Mouse (Mus musculus) B cell, adult 2 months (primary cell): ENCODE measurements around the gene Zbp1.
A peak's percentile ranks its signal among the peaks of the same experiment; 100 is the strongest.

Experiments
- DNase-seq, 2 experiments: peaks; one replicate each; pipeline ENCODE4 v3.0.0; 2022

The Zbp1 gene

DNA sequence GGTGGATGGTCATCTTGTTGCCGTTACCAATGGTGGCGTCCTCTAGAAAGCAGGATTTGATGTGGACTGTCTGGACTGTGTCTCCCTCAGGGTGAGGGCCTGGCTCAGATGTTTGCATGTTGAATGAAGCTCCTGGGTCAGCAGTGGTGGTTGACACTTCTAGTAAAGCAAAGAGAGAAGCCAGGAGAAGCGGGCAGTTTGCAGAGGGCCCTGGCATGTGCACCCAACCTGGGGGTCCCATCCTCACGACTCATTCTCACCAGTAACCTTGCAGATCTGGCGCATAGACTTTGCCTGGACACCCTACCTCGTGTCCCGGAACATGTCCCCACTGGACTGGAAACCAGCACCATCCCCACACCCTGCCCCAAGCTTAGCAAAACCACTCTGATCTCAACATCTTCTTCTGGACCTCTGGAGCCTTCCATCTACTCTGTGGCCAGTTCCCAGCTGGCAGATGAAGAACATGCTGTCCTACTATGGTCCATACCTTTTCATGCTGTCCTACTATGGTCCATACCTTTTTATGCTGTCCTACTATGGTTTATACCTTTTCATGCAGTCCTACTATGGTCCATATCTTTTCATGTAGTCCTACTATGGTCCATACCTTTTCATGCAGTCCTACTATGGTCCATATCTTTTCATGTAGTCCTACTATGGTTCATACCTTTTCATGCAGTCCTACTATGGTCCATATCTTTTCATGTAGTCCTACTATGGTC, 9.5 kb downstream of the Zbp1 start:
- no peak for DNase-seq

DNA sequence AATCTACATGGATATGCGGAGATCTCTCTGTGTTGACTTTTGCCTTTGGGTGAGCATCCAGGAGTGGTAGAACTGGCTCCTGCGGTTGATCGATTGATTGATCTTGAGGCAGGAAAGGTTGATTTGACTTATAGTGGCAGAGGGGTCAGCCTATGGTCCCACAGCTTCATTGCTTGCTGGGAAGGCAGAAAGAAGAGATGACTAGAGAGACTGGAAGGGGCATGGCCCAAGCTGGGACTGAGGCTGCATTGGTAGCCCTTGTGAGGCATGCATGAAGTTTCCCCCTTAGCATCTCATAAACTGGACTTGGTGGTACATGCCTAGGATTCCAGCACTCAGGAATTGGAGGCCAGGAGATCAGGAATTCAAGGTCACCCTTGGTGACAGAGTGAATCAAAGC, 11.7 kb downstream of the Zbp1 start:
- DNase-seq: no peak

DNA sequence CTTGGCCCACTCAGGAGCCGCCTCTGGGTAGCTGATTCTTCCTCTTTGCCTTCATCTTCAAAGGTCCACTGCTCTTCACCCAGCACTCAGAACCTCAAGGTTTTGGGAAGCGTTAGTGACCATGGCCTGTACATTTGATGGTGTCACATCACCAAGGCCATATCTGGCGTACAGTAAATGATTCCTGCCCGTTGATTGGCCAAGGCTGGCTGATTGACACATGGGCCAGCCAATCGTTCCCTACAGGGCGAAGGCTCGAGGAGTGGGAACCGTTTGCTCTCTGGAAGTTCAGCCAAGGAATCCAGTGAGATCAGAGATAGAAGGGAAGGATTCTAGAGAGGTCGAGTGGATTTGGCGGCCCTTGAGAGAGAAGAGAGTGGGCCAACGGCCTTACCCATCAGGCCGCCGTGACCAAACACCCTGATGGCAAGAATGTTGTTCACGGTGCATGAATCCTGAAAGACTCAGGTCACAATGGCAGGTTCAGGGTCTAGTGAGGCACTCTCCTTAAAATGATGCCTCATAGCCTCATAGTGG, 13.1 kb downstream of the Zbp1 start:
- DNase-seq: no peak

DNA sequence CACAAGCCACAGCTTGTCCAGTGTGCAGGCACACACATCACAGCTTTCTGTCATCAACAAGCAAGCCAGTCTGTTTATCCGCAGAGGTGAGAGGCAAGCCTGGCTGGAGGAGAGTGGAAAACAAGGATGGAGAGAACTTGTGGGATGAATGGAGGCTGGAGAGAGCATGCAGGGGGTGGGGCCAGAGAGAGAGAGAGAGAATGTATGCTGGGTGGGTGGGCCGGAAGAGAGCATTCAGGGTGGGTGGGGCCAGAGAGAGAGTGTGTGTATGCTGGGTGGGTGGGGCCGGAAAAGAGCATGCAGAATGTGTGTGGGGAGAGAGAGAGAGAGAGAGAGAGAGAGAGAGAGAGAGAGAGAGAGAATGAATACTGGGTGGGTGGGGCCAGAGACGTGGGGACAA, 14.1 kb downstream of the Zbp1 start:
- no peak for DNase-seq

DNA sequence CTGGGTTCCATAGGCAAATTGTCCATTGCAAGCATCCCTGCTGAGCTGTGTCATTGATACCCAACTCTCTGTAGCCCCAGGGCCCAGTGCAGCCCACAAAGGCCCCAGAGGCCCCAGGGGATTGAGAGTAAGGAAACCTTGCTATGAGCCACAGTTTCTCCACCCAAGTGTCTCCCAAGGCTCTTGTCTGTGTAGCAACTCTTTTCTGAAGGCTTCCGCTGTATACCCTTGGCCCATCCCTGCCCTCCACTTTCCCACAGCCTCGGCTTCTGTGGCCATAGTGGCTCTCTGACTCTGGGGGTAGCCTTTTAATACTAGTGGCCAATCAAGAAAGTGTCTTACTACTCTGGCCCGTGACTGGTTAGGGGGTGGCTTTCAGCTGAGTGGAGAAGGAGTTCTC, 15.0 kb downstream of the Zbp1 start:
- DNase-seq: no peak

DNA sequence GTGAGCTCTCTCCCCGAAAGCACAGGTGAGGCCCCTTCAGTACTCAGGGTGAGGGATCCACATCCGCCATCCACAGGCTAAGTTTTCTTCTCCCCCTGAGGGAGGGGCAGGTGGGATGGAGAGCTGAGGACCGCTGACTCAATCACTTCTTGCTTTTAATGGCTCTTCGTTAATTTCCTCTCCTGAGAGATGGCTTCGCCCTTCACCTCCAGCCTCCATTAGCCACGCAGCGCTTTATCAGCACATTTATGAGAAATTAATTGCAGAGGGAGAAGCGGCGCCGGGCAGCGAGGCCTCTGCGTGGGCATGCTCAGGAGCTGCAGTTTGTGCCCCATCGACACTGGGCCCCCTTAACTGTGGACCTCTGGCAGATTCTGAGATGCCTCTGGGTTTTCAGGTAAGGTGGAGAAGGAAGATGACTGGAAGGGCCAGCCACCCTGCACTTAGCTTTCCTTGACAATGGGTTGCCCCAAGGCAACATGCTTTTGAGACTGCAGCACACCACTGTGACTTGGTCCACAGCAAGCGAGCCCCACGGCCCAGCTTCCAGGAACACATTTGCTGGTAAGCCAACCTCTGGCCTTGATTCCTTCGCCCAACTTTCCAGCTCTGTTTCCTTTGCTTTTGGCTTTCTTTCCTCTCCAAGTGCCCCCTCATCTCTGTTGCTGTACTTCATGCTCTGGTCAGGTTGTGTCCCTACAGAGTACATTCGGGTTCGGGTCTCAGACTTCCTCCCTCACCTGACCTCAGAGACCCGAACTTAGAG, 15.6 kb downstream of the Zbp1 start:
- DNase-seq: no peak

DNA sequence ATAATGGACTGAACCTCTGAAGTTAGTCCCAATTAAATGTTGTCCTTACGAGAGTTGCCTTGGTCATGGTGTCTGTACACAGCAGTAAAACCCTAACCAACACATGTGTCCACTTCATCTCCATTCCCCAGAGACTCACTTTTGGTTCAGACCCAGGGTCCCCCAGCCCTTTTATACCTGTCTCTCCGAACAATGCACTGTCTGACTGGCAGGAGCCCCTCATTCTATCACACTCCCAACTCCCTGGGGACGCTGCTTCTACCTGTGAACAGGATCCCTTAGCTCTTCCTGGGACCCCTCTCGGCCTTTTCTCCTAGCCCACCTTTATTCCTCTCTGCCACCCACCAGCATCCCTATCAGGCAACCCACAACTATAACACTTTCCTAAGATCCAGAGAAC, 23.9 kb downstream of the Zbp1 start:
- no peak for DNase-seq

DNA sequence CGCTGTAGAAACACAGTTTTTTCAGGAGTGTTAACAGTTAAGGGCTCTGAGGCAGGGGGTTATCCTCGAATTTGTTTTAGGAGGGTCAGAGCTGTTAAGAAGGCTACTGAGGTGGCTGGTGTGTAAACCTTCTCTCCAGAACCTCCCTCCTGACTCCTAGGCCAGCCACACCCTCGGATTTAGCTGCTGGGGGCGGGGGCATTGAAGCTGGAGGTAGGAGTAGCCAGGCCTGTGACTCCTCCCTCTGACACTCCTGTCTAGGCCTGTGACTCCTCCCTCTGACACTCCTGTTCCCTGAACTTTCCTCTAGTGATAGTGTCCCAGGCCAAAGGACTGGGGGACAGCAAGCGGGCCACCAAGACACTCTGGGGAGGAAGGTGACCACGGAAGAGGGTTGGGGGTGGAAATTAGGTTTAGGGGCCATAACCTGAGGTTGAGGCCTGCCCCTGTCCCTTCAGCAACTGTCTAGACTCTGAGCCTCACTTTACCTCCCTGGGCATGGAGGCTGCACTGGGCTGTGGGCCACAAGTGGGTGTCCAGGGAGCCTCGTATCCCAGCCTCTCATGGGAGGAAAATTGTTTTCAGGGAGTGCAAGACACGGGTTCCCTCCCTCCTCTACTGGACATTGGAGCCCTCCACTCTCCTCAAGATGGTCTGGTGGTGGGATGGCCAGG, 31.4 kb downstream of the Zbp1 start:
- DNase-seq: no peak

DNA sequence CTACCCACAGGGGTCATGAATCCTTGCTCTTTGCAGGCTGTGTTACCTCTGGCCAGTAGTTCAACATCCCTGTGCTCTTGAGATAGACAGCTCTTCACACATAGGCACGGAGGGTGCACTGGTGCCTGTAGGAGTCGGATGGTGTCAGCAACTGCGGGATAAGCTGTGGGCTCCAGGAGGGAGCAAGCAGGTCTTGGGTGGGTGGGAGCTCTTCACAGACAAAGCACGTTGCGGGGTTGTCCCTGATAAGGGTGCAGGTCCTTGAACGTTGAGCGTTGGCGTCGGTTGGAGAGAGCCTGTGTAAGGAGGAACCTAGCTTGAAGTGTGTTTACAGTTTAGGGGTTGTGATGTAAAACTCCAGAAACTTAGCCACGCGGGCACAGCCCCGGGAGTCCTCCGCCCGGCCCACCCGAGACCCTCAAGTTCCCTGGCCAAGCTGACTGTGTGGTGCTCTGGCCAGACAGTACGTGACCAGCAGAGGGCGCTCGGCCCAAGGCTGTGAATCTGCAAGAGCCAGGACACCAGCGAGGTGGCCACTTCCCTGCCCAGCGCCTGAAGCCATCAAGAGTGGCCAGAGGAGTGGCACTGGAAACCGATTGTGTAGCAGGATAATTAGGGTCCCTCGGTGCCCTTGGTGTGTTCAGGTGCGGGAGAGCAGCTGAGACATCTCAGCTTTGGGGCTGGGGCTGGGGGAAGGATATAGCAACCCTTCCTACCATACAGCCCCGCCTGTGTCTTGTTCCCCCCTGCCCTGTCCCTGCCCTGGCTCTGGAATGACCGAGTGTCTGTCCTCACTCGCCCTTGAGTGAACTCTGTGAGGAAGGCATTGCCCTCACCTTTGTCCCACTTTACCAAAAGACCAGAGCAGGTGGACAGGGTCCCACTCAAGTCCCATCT, 32.4 kb downstream of the Zbp1 start:
- peak; percentile 85 to 88 for DNase-seq

DNA sequence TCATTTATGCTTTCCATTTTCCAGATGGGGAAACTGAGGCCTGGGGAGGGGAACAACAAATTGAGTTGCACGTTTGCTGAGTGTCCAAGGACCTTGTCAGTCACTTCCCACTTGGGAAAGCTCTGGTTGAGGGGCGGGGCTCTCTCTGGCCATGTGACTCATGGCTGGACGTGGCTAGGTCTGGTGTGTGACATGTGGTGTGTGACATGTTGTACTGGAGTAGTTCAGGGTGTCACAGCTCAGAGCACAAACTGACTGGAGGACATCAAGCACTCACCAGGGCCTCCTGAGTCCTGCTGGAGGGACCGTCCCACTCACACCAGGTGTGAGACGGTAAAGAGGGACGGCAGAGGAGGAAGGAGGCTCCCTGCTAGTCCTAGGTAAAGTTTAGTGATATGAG, 33.4 kb downstream of the Zbp1 start:
- DNase-seq: no peak

DNA sequence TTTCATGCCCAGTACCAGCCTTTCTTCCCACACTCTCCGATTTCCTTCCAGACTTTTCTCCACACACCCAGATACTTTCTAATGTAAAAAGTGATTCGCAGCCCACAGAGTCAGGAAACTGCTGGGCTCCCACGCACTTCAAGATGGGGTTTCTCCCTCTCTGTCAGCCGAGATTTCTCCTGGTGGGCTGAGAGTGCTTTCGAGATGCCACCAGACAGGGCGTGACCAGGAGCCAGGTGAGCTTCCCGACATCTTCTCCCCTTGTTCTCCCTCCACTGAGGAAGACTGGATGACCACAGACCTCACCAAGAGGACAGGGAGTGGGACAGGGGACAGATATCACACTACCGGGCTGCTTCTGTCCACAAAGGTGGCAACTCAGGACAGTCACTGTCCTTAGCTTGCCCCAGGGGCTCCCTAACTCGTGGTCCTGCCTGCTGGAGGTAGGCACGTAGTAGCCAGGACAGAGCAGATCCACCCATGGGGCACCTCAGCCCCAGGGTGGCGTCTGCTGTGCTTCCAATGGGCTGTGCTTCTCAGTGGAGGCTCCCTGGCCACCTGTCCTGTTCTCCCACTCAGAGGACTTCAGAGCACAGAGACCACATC, 34.1 kb downstream of the Zbp1 start:
- no peak for DNase-seq

DNA sequence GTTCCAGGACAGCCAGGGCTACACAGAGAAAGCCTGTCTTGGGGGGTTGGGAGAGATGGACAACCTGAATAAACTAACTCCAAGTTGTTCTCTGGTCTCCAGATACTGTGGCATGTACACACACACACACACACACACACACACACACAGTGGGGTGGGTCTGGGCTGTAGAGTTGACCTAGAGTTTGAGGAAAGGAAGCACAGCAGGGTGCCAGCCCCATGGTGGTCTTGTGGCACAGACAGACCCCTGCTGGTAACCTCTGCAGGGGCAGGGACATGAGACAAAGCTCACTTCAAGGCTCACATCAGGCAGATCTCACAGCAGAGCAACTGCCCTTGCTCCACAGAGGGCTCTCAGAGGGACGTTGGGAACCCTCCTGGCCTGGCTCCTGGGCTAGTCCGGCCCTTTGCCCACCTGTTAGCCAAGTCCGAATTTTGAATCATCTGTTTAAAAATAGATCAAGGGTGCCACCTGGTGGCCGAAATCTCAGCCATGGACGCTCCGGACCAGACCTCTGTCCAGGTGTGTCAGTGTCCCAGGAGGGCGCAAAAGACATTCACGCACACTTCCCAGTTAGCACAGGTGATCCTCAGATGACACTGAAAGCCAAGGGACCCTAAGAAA, 34.8 kb downstream of the Zbp1 start:
- DNase-seq: peak; percentile 64 to 70

DNA sequence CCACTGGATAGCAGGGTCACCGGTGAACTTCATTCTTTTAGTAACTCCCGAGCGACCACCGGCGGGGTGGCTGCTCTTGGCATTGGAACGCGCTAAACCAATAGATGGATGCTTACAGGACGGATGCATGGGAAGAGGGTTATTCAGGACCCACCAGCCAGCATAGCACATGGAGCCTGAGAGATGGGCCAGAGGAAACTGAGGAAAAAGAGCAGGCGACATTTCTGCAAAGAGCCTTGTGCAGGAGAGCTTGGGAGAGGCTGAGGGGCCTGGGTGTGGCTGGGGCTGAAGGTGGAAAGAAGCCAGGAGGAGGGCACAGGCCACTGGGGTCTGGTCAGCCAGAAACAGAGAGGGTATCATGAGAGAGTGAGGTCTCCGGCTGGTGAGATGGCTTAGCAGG, 35.4 kb downstream of the Zbp1 start:
- no peak for DNase-seq

DNA sequence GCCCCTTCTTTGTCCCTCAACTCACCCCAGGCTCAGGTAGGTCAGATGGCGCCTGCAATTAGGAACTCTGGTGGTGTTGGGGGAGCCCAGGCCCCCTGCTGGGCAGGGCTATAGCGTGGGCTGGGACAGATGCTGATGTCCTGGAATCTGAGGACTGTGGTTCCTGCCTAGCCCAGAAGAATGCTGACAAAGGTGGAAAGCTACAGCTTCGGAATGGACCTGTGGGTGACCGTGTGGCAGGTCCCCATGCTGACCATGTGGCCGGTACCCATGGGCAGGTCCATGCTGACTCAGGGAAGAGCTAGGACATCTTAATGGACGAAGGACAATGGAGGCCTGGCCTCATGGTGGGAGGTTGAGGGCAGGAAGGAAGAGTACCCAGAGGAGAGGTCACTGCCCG, 35.9 kb downstream of the Zbp1 start:
- no peak for DNase-seq

DNA sequence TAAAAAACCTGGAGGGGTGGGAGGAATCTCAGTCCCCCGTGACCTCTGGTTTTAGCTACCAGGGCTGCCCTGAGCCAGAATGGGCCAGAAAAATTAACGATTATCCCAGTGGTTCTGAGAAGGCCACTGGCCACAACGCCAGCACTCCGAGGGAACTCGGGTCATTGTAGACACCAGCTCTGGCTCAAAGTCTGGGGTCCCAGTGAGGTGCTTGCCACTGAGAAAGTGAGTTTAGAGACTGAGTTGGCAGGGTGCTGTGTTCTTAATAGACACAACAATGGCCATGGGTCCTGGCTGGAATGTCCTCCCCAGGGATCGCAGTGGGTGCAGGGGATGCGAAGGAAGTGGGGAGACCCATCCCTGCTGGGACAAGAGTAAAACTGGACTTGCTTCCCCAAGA, 36.8 kb downstream of the Zbp1 start:
- DNase-seq: no peak

DNA sequence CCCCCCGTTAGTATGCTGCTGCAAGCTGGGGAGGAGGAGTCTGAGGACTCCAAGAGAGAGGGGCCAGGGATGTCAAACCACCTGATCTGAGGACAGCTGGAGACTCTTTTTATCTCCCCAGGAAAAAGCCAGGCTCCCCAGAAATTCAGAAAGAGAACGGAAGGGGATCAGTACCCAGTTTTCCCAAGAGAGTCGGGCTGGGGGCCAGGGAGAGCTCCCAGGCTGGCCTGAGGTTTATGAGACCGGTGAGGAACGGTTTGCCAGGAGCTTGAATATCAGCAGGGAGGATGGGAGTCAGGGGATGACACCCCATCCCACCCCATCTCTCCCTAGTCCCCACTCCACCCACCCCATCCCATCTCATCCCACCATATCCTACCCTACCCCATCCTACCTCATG, 37.2 kb downstream of the Zbp1 start:
- no peak for DNase-seq

DNA sequence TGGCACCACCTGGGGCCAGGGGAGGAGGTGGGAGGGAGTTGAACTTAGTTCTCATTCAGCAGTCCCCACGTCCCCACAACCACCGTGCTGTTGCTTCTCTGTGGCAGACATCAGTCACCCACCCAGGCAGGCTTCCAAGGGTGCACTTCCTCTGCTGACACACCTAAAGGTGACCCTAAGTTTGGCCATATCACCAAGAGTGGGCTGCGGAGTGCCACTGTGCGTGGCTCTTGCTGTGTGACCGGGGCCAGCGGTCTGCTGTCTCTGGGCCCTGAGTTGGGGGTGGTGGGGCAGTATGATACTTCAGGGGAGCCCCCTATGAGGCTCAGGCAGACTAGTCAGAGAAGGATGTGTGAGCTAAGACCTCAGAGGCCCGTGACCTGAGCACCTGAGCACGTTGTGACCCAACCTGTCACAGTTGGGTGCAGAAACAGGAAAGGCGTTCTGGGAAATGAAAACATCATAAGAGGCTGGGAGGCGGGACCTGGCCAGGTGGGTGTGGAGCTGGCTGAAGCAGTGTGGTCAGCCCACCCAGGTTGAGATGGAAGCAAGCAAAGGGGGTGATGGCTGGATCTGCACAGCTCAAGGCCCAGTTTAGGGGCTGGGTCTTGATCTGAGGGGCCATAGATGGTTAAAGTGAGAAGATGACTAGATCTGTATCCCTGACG, 37.9 kb downstream of the Zbp1 start:
- DNase-seq: no peak

DNA sequence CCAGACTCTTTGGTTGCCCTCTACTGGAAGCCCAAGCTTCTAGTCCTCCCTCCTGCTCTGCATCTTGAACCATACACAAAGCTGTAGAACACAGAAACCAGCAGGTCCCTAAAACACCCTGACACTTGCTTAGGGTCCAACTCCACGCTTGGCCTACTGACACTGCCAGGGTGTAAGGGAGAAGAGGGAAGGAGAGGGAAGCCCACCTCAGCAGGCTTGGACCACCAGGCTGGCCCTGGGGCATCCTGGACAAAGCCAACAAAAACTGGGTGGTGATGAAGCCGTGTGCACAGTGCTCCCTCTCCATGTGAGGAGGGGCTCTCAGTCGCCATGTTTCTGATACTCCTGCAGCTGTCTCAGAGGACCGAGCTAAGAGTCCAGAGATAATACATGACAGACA, 38.7 kb downstream of the Zbp1 start:
- no peak for DNase-seq

DNA sequence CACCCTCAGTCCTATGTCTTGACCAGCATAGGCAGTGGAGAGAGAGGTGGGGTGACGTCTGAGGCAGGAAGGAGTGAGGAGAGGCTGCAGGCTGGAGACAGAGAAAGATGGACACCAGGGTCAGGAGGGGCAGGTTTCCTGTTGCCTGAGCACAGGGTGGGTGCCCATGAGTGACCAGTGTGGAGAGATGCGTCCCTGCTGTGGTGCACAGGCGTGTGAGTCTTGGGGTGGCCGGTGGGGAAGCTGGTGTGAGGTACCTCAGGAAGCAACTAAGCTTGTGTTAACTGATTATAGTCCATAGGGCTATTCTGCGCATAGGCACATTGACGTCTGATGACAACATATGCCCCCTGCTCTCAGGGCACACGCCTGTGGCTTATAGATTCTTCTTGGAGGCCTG, 39.7 kb downstream of the Zbp1 start:
- no peak for DNase-seq

DNA sequence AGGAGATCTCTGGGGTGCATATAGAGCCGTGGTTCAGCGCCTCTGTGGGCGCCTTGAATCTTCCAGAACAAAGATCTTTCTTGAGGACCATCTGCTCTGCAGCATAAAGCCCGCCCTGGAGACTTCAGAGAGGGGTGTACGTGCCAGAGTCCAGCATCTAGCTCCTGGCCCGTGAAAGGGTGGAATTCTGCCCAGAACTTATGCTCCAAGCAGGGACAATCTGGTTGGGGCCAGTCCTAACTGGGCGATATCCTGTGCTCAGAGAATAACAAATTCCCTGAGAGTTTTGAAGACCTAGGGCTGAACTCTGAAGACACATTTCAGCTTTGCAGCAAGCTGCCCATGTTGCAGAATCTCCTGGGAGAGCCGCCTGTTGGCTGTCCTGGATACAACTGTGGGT, 40.8 kb downstream of the Zbp1 start:
- DNase-seq: no peak

DNA sequence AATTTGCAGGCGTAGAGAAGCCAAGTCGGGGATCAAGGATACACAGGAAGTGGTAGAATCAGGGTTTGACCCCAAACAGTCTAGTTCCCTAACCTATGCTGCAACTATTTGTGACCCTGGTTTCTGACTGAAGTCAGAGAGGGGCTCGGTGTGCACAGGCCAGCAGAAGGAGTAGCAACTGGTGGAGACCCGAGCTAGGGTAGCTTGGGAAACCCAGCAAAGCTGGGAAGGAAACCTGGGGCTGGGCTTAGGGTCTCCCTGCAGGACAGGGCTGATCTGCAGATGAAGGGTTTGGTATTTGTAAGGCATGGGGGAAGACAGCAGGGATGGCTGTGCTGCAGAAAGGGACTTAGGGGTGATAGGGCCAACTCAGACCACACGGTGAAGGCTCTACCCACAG, 41.2 kb downstream of the Zbp1 start:
- DNase-seq: no peak
